Mouse (Mus musculus) heart, adult 2 months (tissue): ENCODE results near the gene Cdk12.
A peak's percentile ranks its signal among the peaks of the same experiment; 100 is the strongest.

ENCODE experiments used
- CTCF ChIP-seq: fragments of 200-600 bp; IDR thresholded peaks from 2 replicates; pipeline ENCODE4 v1.8.1; 2022; ENCODE audit warnings: antibody characterized with exemption, mild to moderate bottlenecking, moderate library complexity
- POLR2A ChIP-seq: fragments of 200-500 bp; IDR thresholded peaks from 2 replicates; pipeline ENCODE4 v1.6.1; 2011; ENCODE audit warnings: mild to moderate bottlenecking, low read depth, low read length, control low read depth; ENCODE audit not compliant: insufficient read depth

DNA sequence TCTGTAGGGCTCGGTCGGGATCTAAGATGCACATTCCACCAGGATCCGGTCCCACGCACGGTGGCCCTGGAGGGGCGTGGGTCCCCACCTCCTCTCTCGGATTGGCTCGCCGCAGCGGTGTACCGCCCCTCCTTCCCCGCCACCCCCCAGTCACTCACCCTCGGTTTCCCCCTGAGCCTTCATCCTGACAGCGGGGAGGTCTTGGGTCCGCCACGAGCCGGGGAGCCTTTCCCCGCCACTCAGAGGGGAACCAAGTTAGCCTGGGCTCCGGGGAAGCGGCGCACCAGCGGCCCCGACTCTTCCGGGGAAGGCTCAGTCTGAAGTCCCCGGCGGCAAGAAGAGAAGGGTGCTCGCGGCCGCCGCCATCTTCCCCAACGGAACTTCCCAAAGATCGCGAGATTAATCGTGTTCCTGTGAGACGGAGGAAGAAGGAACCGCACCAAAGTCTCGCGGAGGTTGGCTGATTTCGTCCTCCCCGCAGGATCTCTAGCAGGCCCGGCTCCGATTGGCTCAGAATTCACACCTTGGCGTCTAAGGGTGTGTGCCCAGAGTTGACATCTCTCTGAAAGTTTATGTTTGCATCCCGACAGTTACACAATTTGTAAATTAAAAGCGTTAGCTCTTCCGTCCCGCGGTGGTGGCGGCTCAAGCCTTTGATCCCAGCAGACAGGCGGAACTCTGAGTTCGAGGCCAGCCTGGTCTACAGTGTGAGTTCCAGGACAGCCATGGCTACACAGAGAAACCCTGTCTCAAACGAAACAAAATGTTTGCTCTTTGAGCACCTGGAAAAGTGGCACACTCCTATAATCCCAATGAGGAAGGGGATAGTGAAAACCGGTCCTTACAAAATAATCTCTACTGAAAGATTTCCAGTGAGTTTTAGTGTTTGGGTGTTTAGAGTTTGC is 9.7 kb upstream of the Cdk12 start, which contains the start of gene Med1:
- TF ChIP-seq CTCF = no peak
- TF ChIP-seq POLR2A = peak; percentile 97
